Mouse (Mus musculus): Measurements from ENCODE around the gene Tax1bp1. TPM values are rescaled to one million over a fixed set of nuclear protein-coding genes. Genes with fewer than 3 reads are reported as not detected.

The Tax1bp1 gene
- total and polyA plus RNA-seq, 3 experiments: 42.2 to 61.7 (median 61.6) TPM

GRCm38 (mm10) chr6:52734630-52735029, 21.1 kb downstream of the Tax1bp1 start:
- H3K36me3 ChIP-seq (replicated peaks in 1 of 2; ENCODE audit: control insufficient read depth in 1 of 2, insufficient read depth in 1 of 2, low read length in 1 of 2): peaks cover 27 to 60% of the 10 kb centered on the region in 2 experiments
- dilution Hi-C loops (cut with MboI; ENCODE audit: extremely low pct_ligation_motif_present, extremely low pct_unique_long_range_greater_than_20kb, low sequenced_read_pairs) (no loop called here), in situ Hi-C loops (cut with MboI; ENCODE audit: low pct_ligation_motif_present, low pct_unique_long_range_greater_than_20kb, low sequenced_read_pairs) (no loop called here)
- no peaks in the 10 kb centered on the region for H3K4me1 ChIP-seq (ENCODE audit: control insufficient read depth in 1 of 2, insufficient read depth in 2 of 2)
- H3K27ac ChIP-seq (ENCODE audit: insufficient read depth, low read depth): no peak overlapping the region
- H3K9me3 ChIP-seq (replicated peaks; ENCODE audit: low read length): no peaks in the 10 kb centered on the region
- no peak overlapping the region for H3K9ac ChIP-seq (ENCODE audit: insufficient read depth, low read depth)
- TF ChIP-seq CTCF (conservative IDR thresholded peaks at IDR 0.05 in 1 of 2, IDR thresholded peaks at IDR 0.05 in 1 of 2; ENCODE audit: low read depth in 2 of 2, low read length in 2 of 2): no peak
- no peaks in the 10 kb centered on the region for H3K27me3 ChIP-seq (replicated peaks)
- DNase-seq (ENCODE audit: extremely low read depth): no peak
- H3K4me3 ChIP-seq (replicated peaks in 1 of 3; ENCODE audit: low read depth in 2 of 3, low read length in 2 of 3, poor library complexity in 1 of 3): no peak overlapping the region
- H3K79me2 ChIP-seq (replicated peaks; ENCODE audit: control insufficient read depth, extremely low read depth, insufficient read depth, poor library complexity, severe bottlenecking): peaks cover 2% of the 10 kb centered on the region; the same call in 1 of the 2 replicates
- H3K4me2 ChIP-seq (ENCODE audit: insufficient read depth, low read depth, poor library complexity, severe bottlenecking): no peak overlapping the region

DNA sequence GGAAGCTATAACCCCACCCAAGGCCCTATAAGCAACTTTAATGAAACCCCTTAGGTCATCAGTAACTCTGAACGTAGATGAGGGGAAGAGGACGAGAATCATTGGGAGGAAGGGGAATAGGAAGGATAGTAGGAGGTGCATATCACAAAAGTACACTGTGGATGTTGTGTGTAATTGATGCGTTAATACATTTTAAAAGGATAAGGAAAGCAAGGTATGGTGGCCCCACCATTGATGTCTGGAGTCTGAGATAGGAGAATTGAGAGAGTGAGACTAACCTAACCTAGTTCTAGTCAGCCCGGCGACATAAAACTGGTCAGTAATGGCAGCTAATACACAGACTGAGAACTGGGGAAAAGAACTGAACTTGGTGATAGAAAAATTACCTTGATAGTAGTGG, 39.3 kb downstream of the Tax1bp1 start:
- H3K4me3 ChIP-seq (replicated peaks in 1 of 3; ENCODE audit: low read depth in 2 of 3, low read length in 2 of 3, poor library complexity in 1 of 3): no peak overlapping the region
- in situ Hi-C loops (cut with MboI; ENCODE audit: low pct_ligation_motif_present, low pct_unique_long_range_greater_than_20kb, low sequenced_read_pairs) (no loop called here), dilution Hi-C loops (cut with MboI; ENCODE audit: extremely low pct_ligation_motif_present, extremely low pct_unique_long_range_greater_than_20kb, low sequenced_read_pairs) (no loop called here)
- no peak overlapping the region for H3K9ac ChIP-seq (ENCODE audit: insufficient read depth, low read depth)
- DNase-seq (ENCODE audit: extremely low read depth): no peak
- peaks cover 23 to 61% of the 10 kb centered on the region in 2 experiments for H3K36me3 ChIP-seq (replicated peaks in 1 of 2; ENCODE audit: control insufficient read depth in 1 of 2, insufficient read depth in 1 of 2, low read length in 1 of 2)
- peaks cover 0 to 14% of the 10 kb centered on the region in 2 experiments; a peak in 2 of 4 replicates for H3K4me1 ChIP-seq (ENCODE audit: control insufficient read depth in 1 of 2, insufficient read depth in 2 of 2)
- TF ChIP-seq MEF2A (IDR thresholded peaks at IDR 0.05; ENCODE audit: borderline replicate concordance, low read depth, low read length) (no peak), CHD1 (IDR thresholded peaks at IDR 0.05; ENCODE audit: low read depth, low read length) (no peak), IRF4 (IDR thresholded peaks at IDR 0.05; ENCODE audit: low read depth, low read length) (no peak), MAX (IDR thresholded peaks at IDR 0.05; ENCODE audit: low read length) (no peak), TCF12 (IDR thresholded peaks at IDR 0.05; ENCODE audit: low read depth, low read length) (no peak), HCFC1 (IDR thresholded peaks at IDR 0.05; ENCODE audit: low read depth, low read length) (no peak), POLR2A (IDR thresholded peaks at IDR 0.05; ENCODE audit: low read depth, low read length) (no peak), ELF1 (IDR thresholded peaks at IDR 0.05; ENCODE audit: low read depth, low read length) (no peak), RCOR1 (conservative IDR thresholded peaks at IDR 0.05; ENCODE audit: low read depth, low read length) (no peak), POLR2AphosphoS2 (IDR thresholded peaks at IDR 0.05; ENCODE audit: low read depth, low read length) (no peak), CTCF (conservative IDR thresholded peaks at IDR 0.05 in 1 of 2, IDR thresholded peaks at IDR 0.05 in 1 of 2; ENCODE audit: low read depth in 2 of 2, low read length in 2 of 2) (no peak), CHD2 (IDR thresholded peaks at IDR 0.05; ENCODE audit: low read length) (no peak), JUN (IDR thresholded peaks at IDR 0.05; ENCODE audit: insufficient read depth, low read depth, low read length) (no peak), NELFE (IDR thresholded peaks at IDR 0.05; ENCODE audit: low read depth, low read length) (no peak), USF1 (IDR thresholded peaks at IDR 0.05; ENCODE audit: low read depth, low read length) (no peak), ZKSCAN1 (IDR thresholded peaks at IDR 0.05; ENCODE audit: borderline replicate concordance, low read depth, low read length) (no peak)
- H3K79me2 ChIP-seq (replicated peaks; ENCODE audit: control insufficient read depth, extremely low read depth, insufficient read depth, poor library complexity, severe bottlenecking): no peaks in the 10 kb centered on the region
- H3K4me2 ChIP-seq (ENCODE audit: insufficient read depth, low read depth, poor library complexity, severe bottlenecking): no peak overlapping the region
- no peak overlapping the region for H3K27ac ChIP-seq (ENCODE audit: insufficient read depth, low read depth)
- no peaks in the 10 kb centered on the region for H3K9me3 ChIP-seq (replicated peaks; ENCODE audit: low read length)
- no peaks in the 10 kb centered on the region for H3K27me3 ChIP-seq (replicated peaks)
